Mouse (Mus musculus): ENCODE results near the gene Tbk1. TPM values are rescaled to one million over a fixed set of nuclear protein-coding genes. Genes with fewer than 3 reads are reported as not detected.

The Tbk1 gene
- total RNA-seq, 1 experiment: 25.7 TPM

DNA sequence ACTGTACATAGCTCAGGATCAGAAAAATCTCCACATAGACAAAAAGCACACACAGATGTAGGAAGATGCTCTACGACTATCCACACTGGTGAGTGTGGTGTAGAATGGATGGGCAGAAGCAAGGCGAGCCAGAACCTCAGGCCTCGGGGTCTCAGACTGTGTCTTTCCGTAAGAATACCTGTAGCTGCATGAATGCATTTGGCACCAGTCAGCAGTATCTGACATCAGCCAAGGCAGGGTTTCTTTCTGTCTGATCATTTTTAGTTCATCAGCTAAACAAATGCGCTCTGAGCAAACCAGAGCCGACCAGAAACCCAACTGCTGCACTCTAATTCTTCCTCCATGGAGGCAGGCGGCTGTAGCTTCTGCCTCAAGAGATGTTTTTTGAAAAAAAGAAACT, 18.1 kb downstream of the Tbk1 start:
- Histone ChIP-seq H3K9ac (ENCODE audit: insufficient read depth, low read depth, low read length, poor library complexity, severe bottlenecking) (0 out of 2 replicates have a peak overlapping the region, but pooled peaks have one; percentile 5), H3K4me1 (ENCODE audit: control insufficient read depth in 2 of 2, insufficient read depth in 2 of 2, low read length in 2 of 2, poor library complexity in 1 of 2) (peaks cover 0 to 8% of the 10 kb centered on the region in 2 experiments; a peak in 2 of 4 replicates), H3K27ac (ENCODE audit: insufficient read depth, low read depth, low read length, poor library complexity, severe bottlenecking) (no peak overlapping the region), H3K9me3 (ENCODE audit: control insufficient read depth, insufficient read depth, low read depth, low read length) (no peaks in the 10 kb centered on the region), H3K4me3 (ENCODE audit: insufficient read depth in 1 of 2, low read depth in 1 of 2, low read length in 2 of 2, poor library complexity in 1 of 2, severe bottlenecking in 1 of 2) (no peak overlapping the region), H3K36me3 (ENCODE audit: control insufficient read depth, insufficient read depth, low read length, poor library complexity, severe bottlenecking) (peaks cover 12% of the 10 kb centered on the region; the same call in 1 of the 2 replicates)
- DNase-seq (ENCODE audit: low read depth, low spot score): no peak
- in situ Hi-C loops (cut with MboI; ENCODE audit: low sequenced_read_pairs in 2 of 2, unreplicated experiment in 2 of 2): no loop called here
- TF ChIP-seq MAFK (IDR thresholded peaks at IDR 0.05; ENCODE audit: insufficient read depth, low read depth, low read length): no peak
- TF ChIP-seq CHD2 (IDR thresholded peaks at IDR 0.05; ENCODE audit: low read depth, low read length): no peak

DNA sequence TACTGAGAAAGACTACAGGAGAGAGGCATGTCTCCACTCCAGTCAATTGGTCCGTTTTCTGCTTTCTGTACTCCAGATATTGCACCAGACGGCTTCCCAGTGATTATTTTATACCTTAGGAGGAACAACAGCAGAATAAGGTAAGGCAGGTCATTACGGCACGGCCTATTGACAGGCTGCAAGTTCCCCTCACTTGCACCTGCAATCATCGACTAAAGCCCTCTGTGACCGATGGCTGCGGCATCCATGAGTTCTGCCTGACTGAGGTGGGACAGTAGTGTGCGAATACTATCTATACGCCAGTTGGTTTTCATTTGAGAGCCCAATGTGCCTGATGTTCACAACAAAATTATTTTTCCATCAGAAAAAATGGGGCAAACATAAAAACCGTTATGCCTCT, 18.6 kb downstream of the Tbk1 start:
- in situ Hi-C loops (cut with MboI; ENCODE audit: low sequenced_read_pairs in 2 of 2, unreplicated experiment in 2 of 2): no loop called here
- TF ChIP-seq ZC3H11A (IDR thresholded peaks at IDR 0.05; ENCODE audit: borderline replicate concordance, low read depth, low read length) (no peak), CHD2 (IDR thresholded peaks at IDR 0.05; ENCODE audit: low read depth, low read length) (no peak), ZNF384 (IDR thresholded peaks at IDR 0.05; ENCODE audit: low read depth, low read length) (no peak), MAFK (IDR thresholded peaks at IDR 0.05; ENCODE audit: insufficient read depth, low read depth, low read length) (no peak), HCFC1 (IDR thresholded peaks at IDR 0.05; ENCODE audit: borderline replicate concordance, insufficient read depth, low read length) (no peak)
- DNase-seq (ENCODE audit: low read depth, low spot score): no peak
- Histone ChIP-seq H3K4me3 (ENCODE audit: insufficient read depth in 1 of 2, low read depth in 1 of 2, low read length in 2 of 2, poor library complexity in 1 of 2, severe bottlenecking in 1 of 2) (no peak overlapping the region), H3K4me1 (ENCODE audit: control insufficient read depth in 2 of 2, insufficient read depth in 2 of 2, low read length in 2 of 2, poor library complexity in 1 of 2) (peaks cover 0 to 8% of the 10 kb centered on the region in 2 experiments; a peak in 2 of 4 replicates), H3K9me3 (ENCODE audit: control insufficient read depth, insufficient read depth, low read depth, low read length) (no peaks in the 10 kb centered on the region), H3K9ac (ENCODE audit: insufficient read depth, low read depth, low read length, poor library complexity, severe bottlenecking) (no peak overlapping the region), H3K36me3 (ENCODE audit: control insufficient read depth, insufficient read depth, low read length, poor library complexity, severe bottlenecking) (peaks cover 13% of the 10 kb centered on the region; the same call in 1 of the 2 replicates), H3K27ac (ENCODE audit: insufficient read depth, low read depth, low read length, poor library complexity, severe bottlenecking) (no peak overlapping the region)

DNA sequence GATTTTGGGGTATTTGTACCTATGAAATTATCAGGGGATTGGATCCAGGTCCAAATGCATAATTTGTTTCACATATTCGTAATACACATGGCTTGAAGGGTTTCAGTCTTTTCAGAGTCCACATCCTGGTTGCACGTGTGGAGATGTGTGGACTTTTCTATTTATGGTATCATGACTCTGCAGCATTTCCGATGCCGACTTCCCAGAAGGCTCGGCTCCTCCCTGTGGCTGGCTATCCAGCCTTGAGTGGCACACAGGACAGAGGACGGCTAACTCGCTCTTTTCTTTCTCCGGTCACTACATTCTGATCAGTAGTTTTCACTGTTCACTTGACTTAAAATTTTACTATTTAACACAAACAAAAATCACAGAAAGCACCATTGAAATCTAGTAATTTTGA, 22.1 kb downstream of the Tbk1 start:
- no peak overlapping the region for H3K27ac ChIP-seq (ENCODE audit: insufficient read depth, low read depth, low read length, poor library complexity, severe bottlenecking)
- in situ Hi-C loops (cut with MboI; ENCODE audit: low sequenced_read_pairs in 2 of 2, unreplicated experiment in 2 of 2): no loop called here
- no peak overlapping the region for H3K9ac ChIP-seq (ENCODE audit: insufficient read depth, low read depth, low read length, poor library complexity, severe bottlenecking)
- DNase-seq (ENCODE audit: low read depth, low spot score): no peak
- peaks cover 0 to 6% of the 10 kb centered on the region in 2 experiments; a peak in 2 of 4 replicates for H3K4me1 ChIP-seq (ENCODE audit: control insufficient read depth in 2 of 2, insufficient read depth in 2 of 2, low read length in 2 of 2, poor library complexity in 1 of 2)
- peaks cover 11% of the 10 kb centered on the region; the same call in 1 of the 2 replicates for H3K36me3 ChIP-seq (ENCODE audit: control insufficient read depth, insufficient read depth, low read length, poor library complexity, severe bottlenecking)
- H3K9me3 ChIP-seq (ENCODE audit: control insufficient read depth, insufficient read depth, low read depth, low read length): no peaks in the 10 kb centered on the region
- TF ChIP-seq HCFC1 (IDR thresholded peaks at IDR 0.05; ENCODE audit: borderline replicate concordance, insufficient read depth, low read length) (no peak), CHD2 (IDR thresholded peaks at IDR 0.05; ENCODE audit: low read depth, low read length) (no peak), ZC3H11A (IDR thresholded peaks at IDR 0.05; ENCODE audit: borderline replicate concordance, low read depth, low read length) (no peak), ZNF384 (IDR thresholded peaks at IDR 0.05; ENCODE audit: low read depth, low read length) (no peak), MAFK (IDR thresholded peaks at IDR 0.05; ENCODE audit: insufficient read depth, low read depth, low read length) (no peak)
- H3K4me3 ChIP-seq (ENCODE audit: insufficient read depth in 1 of 2, low read depth in 1 of 2, low read length in 2 of 2, poor library complexity in 1 of 2, severe bottlenecking in 1 of 2): no peak overlapping the region

DNA sequence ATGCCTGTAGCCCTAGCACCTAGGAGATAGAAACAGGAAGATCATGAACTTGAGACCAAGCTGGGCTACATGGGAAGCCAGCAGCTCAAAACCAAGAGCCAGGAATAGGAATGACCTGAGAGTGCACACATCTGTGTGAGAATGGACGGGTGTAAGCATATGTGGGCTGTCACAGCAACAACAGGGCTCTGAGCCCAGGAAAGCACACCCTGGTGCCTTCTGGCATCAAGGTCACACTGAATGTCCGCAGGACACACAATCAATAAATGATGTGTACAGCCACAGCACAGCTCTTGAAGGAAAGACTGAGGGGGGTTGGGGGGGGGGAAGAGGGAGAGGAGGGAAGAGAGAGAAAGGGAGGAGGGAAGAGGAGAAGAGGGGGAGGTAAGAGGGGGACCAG, 28.4 kb downstream of the Tbk1 start:
- Histone ChIP-seq H3K9ac (ENCODE audit: insufficient read depth, low read depth, low read length, poor library complexity, severe bottlenecking) (no peak overlapping the region), H3K4me3 (ENCODE audit: insufficient read depth in 1 of 2, low read depth in 1 of 2, low read length in 2 of 2, poor library complexity in 1 of 2, severe bottlenecking in 1 of 2) (no peak overlapping the region), H3K9me3 (ENCODE audit: control insufficient read depth, insufficient read depth, low read depth, low read length) (no peaks in the 10 kb centered on the region), H3K4me1 (ENCODE audit: control insufficient read depth in 2 of 2, insufficient read depth in 2 of 2, low read length in 2 of 2, poor library complexity in 1 of 2) (no peaks in the 10 kb centered on the region), H3K27ac (ENCODE audit: insufficient read depth, low read depth, low read length, poor library complexity, severe bottlenecking) (no peak overlapping the region), H3K36me3 (ENCODE audit: control insufficient read depth, insufficient read depth, low read length, poor library complexity, severe bottlenecking) (peaks cover 33% of the 10 kb centered on the region)
- TF ChIP-seq MAFK (IDR thresholded peaks at IDR 0.05; ENCODE audit: insufficient read depth, low read depth, low read length): no peak
- no peak for TF ChIP-seq ZC3H11A (IDR thresholded peaks at IDR 0.05; ENCODE audit: borderline replicate concordance, low read depth, low read length)
- TF ChIP-seq ZNF384 (IDR thresholded peaks at IDR 0.05; ENCODE audit: low read depth, low read length): no peak
- TF ChIP-seq HCFC1 (IDR thresholded peaks at IDR 0.05; ENCODE audit: borderline replicate concordance, insufficient read depth, low read length): no peak
- no peak for TF ChIP-seq CHD2 (IDR thresholded peaks at IDR 0.05; ENCODE audit: low read depth, low read length)
- in situ Hi-C loops (cut with MboI; ENCODE audit: low sequenced_read_pairs in 2 of 2, unreplicated experiment in 2 of 2): no loop called here
- no peak for DNase-seq (ENCODE audit: low read depth, low spot score)

DNA sequence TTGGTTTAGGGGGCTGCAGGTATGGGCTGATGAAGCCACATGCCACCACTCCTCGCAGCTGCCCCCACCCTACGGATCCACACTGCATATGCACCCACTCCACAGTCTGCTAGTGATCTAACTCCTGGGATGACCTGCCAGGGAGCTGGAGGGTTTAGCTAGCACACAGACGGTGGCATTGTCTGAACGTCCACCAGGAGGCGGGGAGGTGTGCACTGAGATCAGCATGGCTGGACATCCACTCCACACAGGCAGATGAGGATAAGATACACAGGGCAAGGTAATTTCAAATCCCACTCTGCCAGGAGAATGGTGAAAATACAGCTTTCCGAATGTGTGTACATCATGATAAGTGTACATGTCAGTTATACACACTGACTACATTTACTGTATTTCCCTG, 30.3 kb downstream of the Tbk1 start:
- TF ChIP-seq HCFC1 (IDR thresholded peaks at IDR 0.05; ENCODE audit: borderline replicate concordance, insufficient read depth, low read length) (no peak), ZC3H11A (IDR thresholded peaks at IDR 0.05; ENCODE audit: borderline replicate concordance, low read depth, low read length) (peak; percentile 19; the same call in 1 of the 2 replicates), ZNF384 (IDR thresholded peaks at IDR 0.05; ENCODE audit: low read depth, low read length) (no peak), MAFK (IDR thresholded peaks at IDR 0.05; ENCODE audit: insufficient read depth, low read depth, low read length) (no peak), CHD2 (IDR thresholded peaks at IDR 0.05; ENCODE audit: low read depth, low read length) (no peak)
- DNase-seq (ENCODE audit: low read depth, low spot score): no peak
- Histone ChIP-seq H3K9me3 (ENCODE audit: control insufficient read depth, insufficient read depth, low read depth, low read length) (no peaks in the 10 kb centered on the region), H3K4me1 (ENCODE audit: control insufficient read depth in 2 of 2, insufficient read depth in 2 of 2, low read length in 2 of 2, poor library complexity in 1 of 2) (no peaks in the 10 kb centered on the region), H3K4me3 (ENCODE audit: insufficient read depth in 1 of 2, low read depth in 1 of 2, low read length in 2 of 2, poor library complexity in 1 of 2, severe bottlenecking in 1 of 2) (no peak overlapping the region), H3K9ac (ENCODE audit: insufficient read depth, low read depth, low read length, poor library complexity, severe bottlenecking) (no peak overlapping the region), H3K27ac (ENCODE audit: insufficient read depth, low read depth, low read length, poor library complexity, severe bottlenecking) (no peak overlapping the region), H3K36me3 (ENCODE audit: control insufficient read depth, insufficient read depth, low read length, poor library complexity, severe bottlenecking) (peaks cover 38% of the 10 kb centered on the region)
- in situ Hi-C loops (cut with MboI; ENCODE audit: low sequenced_read_pairs in 2 of 2, unreplicated experiment in 2 of 2): no loop called here

Measured in ES-E14 (cell line).